ENCODE assay signal across 8 mouse cellular contexts in the genomic region with DNA sequence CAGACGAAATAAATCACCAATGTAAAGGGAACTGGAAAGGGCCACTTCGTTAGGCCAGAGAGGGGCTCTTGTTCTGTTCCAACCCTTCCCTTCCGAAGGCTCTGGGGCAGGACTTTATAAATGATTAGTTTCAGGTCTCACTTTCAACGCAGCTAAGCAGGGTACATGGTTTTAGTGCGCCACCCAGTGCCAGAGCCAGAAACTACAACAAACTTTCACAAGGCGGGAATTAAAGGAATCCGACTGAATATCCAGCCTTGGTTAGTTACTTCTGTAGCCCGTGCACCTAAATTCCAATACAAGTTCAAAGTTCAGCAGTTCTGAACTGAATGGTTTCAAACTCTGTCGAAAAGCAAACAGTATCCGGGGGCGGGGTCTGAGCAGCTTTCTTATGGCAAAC. TPM values are rescaled to one million over a fixed set of nuclear protein-coding genes. Genes with fewer than 3 reads are reported as not detected.
DNase-seq lines count a peak whose midpoint lies in the region; ATAC-seq and TF ChIP-seq lines count a peak whose summit lies in the region.

No protein-coding gene starts in this region.

- H3K9ac ChIP-seq in limb, embryonic 13.5 days = 0 out of 2 replicates have a peak overlapping the region, but pooled peaks have one; percentile 19
- no peak overlapping the region for H3K9ac ChIP-seq in midbrain, embryonic 14.5 days (replicated peaks; ENCODE audit: low read length)

- TF ChIP-seq POLR2A in kidney, adult 2 months (IDR thresholded peaks at IDR 0.05; ENCODE audit: low read depth, low read length) = no peak

- H3K27ac ChIP-seq in kidney, adult 2 months (ENCODE audit: insufficient read depth, low read depth, low read length) = no peak overlapping the region
- no peak overlapping the region for H3K27ac ChIP-seq in limb, embryonic 13.5 days
- H3K27ac ChIP-seq in midbrain, embryonic 14.5 days (replicated peaks; ENCODE audit: low read depth, low read length) = no peak overlapping the region

- H3K9me3 ChIP-seq in limb, embryonic 13.5 days = 0 out of 2 replicates have a peak, but pooled peaks cover 3% of the 10 kb centered on the region
- H3K9me3 ChIP-seq in midbrain, embryonic 14.5 days (ENCODE audit: control insufficient read depth, low read length) = no peaks in the 10 kb centered on the region

- TF ChIP-seq CTCF in kidney, adult 2 months (conservative IDR thresholded peaks at IDR 0.05; ENCODE audit: insufficient read depth, insufficient read length, low read depth, low read length) = peak; percentile 89

- peaks cover 4% of the 10 kb centered on the region; the same call in 1 of the 2 replicates for H3K4me1 ChIP-seq in kidney, adult 2 months (ENCODE audit: control insufficient read depth, insufficient read depth, low read length)
- H3K4me1 ChIP-seq in limb, embryonic 13.5 days = peaks cover 22% of the 10 kb centered on the region
- H3K4me1 ChIP-seq in midbrain, embryonic 14.5 days (ENCODE audit: control insufficient read depth, insufficient read depth, low read length) = 0 out of 2 replicates have a peak, but pooled peaks cover 5% of the 10 kb centered on the region

- peak overlapping the region; percentile 34 for H3K4me2 ChIP-seq in limb, embryonic 13.5 days (replicated peaks)
- no peak overlapping the region for H3K4me2 ChIP-seq in midbrain, embryonic 14.5 days (ENCODE audit: low read length)

- ATAC-seq in limb, embryonic 13.5 days (ENCODE audit: low FRiP score, low read depth) = peak; percentile 68; the same call in 1 of the 2 replicates
- no peak for ATAC-seq in midbrain, embryonic 14.5 days (ENCODE audit: low FRiP score, low TSS enrichment)

- DNase-seq in ovary, postnatal 10 days (ENCODE audit: low spot score) = peak; percentile 71
- DNase-seq in ovary, adult 18-20 months (ENCODE audit: low spot score) = no peak
- peak; percentile 94 for DNase-seq in embryo, embryonic 10.5 days (ENCODE audit: low spot score)
- DNase-seq in gastrocnemius, postnatal 4 days (ENCODE audit: low spot score in 2 of 2) = peak; percentile 48 to 67
- peak; percentile 76 for DNase-seq in kidney, adult 2 months
- DNase-seq in midbrain, embryonic 14.5 days = peak; percentile 91
- peak; percentile 40 to 84 for DNase-seq in spleen, postnatal 4 days (ENCODE audit: low spot score in 2 of 2)

- 3% methylated on average over 11 of the region's 11 CpGs for WGBS in kidney, adult 2 months
- 2% methylated on average over 11 of the region's 11 CpGs for WGBS in limb, embryonic 13.5 days
- 7% methylated on average over 11 of the region's 11 CpGs for WGBS in midbrain, embryonic 14.5 days

- no peaks in the 10 kb centered on the region for H3K36me3 ChIP-seq in kidney, adult 2 months (ENCODE audit: control insufficient read depth, insufficient read depth, low read length)
- H3K36me3 ChIP-seq in limb, embryonic 13.5 days = no peaks in the 10 kb centered on the region
- H3K36me3 ChIP-seq in midbrain, embryonic 14.5 days (ENCODE audit: control insufficient read depth, insufficient read depth, low read length) = no peaks in the 10 kb centered on the region

- H3K27me3 ChIP-seq in kidney, adult 2 months (replicated peaks; ENCODE audit: control insufficient read depth, insufficient read depth, low read length) = no peaks in the 10 kb centered on the region
- H3K27me3 ChIP-seq in limb, embryonic 13.5 days = peaks cover 11% of the 10 kb centered on the region
- no peaks in the 10 kb centered on the region for H3K27me3 ChIP-seq in midbrain, embryonic 14.5 days (ENCODE audit: control insufficient read depth, insufficient read depth, low read length)

- H3K4me3 ChIP-seq in kidney, adult 2 months (ENCODE audit: insufficient read depth, low read depth, low read length) = no peak overlapping the region
- no peak overlapping the region for H3K4me3 ChIP-seq in limb, embryonic 13.5 days
- no peak overlapping the region for H3K4me3 ChIP-seq in midbrain, embryonic 14.5 days (replicated peaks; ENCODE audit: low read depth, low read length)

RNA-seq across cellular contexts. Expression of a gene that starts 9.2 kb away (rescaled TPM):
- not detected for total RNA-seq in gastrocnemius, postnatal 4 days (2021)
- polyA plus RNA-seq in kidney, adult 2 months (2012; rRNA removed) = 0.11 TPM in 1 of 2 replicates, not detected in the other
- 0.10 and 0.17 TPM in 2 replicates for polyA plus RNA-seq in limb, embryonic 13.5 days (2015; fragmentation: Nextera tagmentation; extraction: Ambion mirVana)
- polyA plus RNA-seq in midbrain, embryonic 14.5 days (2014; fragmentation: Nextera tagmentation; extraction: Ambion mirVana) = 3.4 and 4.7 TPM in 2 replicates

RNA-seq across cellular contexts. Expression of a gene that starts 49.8 kb away (rescaled TPM):
- 1 to 10 TPM; 7.5 to 7.8 TPM for total RNA-seq in gastrocnemius, postnatal 4 days (2021)
- polyA plus RNA-seq in kidney, adult 2 months (2012; rRNA removed) = 12.2 and 13.1 TPM in 2 replicates
- 14.5 and 15.4 TPM in 2 replicates for polyA plus RNA-seq in limb, embryonic 13.5 days (2015; fragmentation: Nextera tagmentation; extraction: Ambion mirVana)
- polyA plus RNA-seq in midbrain, embryonic 14.5 days (2014; fragmentation: Nextera tagmentation; extraction: Ambion mirVana) = 21.6 and 22.4 TPM in 2 replicates
